Mouse (Mus musculus) thymus, postnatal 14 days (tissue): ENCODE measurements around the gene Gm17268.

Source experiments
- DNase-seq: peaks from one replicate; pipeline ENCODE4 v3.0.0; 2021

Gm17268 gene

GRCm38 (mm10) chr11:82023769-82024168 lies 14.6 kb downstream of the Gm17268 start:
- DNase-seq, result no peak

DNA sequence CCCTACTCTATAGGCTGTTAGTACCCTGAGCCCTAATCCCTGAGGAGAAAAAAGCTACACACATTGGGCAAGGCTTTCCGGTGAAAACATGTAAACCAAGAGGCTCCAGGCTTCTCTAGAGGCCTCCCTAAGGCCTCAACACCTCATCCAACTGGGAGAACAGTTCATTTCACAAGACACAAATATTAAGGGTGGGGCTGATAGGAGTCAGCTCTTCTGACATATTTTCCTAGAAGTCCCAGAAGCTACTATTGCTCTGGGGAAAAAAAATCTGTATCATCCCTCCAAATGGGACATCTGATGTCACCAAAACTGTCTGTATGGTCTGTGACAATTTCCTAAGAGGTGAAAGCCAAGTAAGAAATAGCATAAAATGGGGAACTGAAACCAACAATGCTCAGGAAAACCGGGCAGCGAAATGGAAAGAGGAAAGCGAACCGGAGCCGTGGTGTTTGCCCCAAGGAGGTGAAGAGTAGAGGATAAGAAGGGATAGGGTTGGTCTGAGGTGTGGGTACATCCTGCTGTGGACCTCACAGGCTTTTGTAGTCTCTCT lies 15.8 kb downstream of the Gm17268 start:
- DNase-seq, result no peak

GRCm38 (mm10) chr11:82021406-82021805 lies 17.0 kb downstream of the Gm17268 start:
- no peak for DNase-seq

GRCm38 (mm10) chr11:82019793-82020192 lies 18.6 kb downstream of the Gm17268 start:
- no peak for DNase-seq

- DNase-seq, result no peak
These were observed 19.0 kb downstream of the Gm17268 start for GRCm38 (mm10) chr11:82019389-82019788.

GRCm38 (mm10) chr11:82016181-82016780 lies 22.1 kb downstream of the Gm17268 start:
- no peak for DNase-seq

DNA sequence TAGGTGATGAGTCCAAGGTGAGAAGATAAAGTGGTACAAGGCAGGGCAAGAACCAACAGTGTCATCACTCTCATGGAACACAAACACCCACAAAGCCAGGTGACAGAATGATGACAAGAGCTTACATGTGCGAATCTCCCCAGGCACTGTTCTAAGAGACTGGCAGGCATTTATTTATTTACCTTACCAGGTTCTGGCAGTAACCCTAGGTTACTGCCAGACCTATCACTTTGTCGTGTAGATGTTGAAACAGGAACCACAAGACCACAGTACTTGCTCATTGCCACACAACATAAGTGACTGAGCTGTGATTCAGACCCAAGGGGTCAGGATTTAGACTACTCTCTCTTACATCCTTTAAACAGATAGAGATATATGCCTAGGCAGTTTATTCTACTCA lies 23.3 kb downstream of the Gm17268 start:
- no peak for DNase-seq

DNA sequence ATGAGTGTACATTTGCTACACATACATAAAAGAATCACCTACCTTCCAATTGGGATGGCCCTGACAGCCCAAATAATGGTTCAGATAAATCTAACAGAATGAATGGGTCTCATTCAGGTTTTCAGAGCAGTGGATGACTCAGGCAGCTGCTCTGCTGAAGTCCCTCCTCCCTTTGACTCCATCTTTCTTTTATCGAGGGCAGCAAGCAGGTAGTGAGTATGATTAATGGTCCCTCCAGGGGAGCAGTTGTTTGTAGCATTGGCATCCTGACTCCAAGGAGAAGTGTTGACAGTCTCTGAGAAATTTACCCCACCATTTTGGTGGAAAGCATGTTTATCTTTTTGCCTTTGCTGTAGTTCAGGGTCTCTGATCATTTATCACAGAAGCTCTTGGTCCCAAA lies 24.6 kb downstream of the Gm17268 start:
- DNase-seq, result no peak

DNA sequence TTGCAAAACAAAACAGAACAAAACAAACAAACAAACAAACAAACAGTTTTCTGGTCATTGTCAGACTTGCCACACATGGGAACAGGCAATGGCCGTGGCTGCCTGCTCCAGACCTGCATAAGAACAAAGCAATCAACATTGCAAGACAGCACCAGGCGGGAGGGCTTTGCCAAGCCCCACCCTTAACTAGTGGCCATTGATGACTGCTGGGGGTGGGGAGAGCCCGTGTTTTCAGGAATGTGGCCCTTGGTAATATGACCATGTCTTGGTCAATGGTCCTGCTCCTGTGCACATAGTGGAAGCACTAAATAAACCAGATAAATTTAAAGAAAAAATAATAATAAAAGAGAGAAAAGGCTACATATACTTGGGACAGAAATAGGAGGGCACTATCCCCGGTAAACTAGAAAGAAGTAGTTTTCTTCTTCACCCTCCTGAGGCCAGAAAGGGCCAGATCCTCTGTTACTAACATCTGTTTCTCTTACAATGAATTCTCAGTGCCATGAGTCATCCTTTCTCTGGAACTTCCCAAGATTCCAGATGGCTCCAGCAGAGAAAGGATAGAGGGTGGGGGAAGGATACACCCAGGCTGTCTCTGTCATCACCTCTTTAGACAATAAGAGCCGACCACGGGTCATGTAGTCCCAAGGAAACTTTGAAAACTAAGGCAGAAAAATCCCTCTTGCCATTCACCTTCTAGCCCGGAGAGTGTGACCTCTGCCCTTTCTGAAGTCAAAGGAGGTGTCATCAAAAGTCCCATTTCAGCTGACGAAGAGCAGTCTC lies 26.8 kb downstream of the Gm17268 start:
- DNase-seq, result no peak

- DNase-seq, result no peak
These were observed 28.2 kb downstream of the Gm17268 start for GRCm38 (mm10) chr11:82010115-82010514.

- no peak for DNase-seq
These were observed 31.5 kb downstream of the Gm17268 start for GRCm38 (mm10) chr11:82006796-82007423.

GRCm38 (mm10) chr11:82004810-82005209 lies 33.6 kb downstream of the Gm17268 start:
- no peak for DNase-seq

- no peak for DNase-seq
These were observed 37.8 kb downstream of the Gm17268 start for GRCm38 (mm10) chr11:82000581-82000980.

GRCm38 (mm10) chr11:81999469-81999868 lies 38.9 kb downstream of the Gm17268 start:
- DNase-seq, result no peak

DNA sequence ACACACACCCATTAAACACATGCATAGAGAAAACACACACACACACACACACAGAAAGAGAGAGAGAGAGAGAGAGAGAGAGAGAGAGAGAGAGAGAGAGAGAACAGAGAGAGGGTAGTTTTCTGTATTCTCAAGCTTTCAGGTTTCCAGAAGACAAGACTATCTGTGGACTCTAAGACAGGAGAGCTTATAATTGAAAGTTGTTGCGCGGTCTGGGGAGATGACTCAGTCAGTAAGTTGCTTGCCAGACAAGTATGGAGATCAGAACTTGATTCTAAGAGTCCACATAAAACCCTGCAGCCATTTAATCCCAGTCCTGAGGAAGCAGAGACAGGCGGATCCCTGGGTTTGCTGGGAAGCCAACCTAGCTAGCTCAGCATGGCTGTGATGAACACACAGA lies 39.7 kb downstream of the Gm17268 start:
- DNase-seq, result no peak

GRCm38 (mm10) chr11:81997085-81997484 lies 41.3 kb downstream of the Gm17268 start:
- no peak for DNase-seq

GRCm38 (mm10) chr11:81996172-81996841 lies 42.1 kb downstream of the Gm17268 start:
- DNase-seq, result peak; percentile 50

DNA sequence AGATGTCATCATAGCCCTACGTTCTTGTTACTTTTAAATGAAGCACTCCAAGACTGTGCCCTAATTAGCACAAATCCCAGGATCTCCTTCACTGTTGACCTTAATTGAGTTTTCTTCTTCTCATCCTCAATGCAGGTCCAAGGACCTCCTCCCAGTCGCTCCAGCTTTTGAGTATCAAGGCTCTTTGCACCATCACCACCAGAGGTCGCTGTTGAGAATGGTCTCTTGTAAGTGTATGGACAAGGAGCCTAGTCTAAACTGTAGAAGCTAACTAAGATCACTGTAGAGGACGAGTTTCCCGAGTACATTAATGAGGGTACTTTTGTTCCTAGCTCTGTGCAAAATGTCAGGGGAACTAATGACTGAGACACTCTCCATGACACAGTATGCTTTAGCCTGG lies 55.2 kb downstream of the Gm17268 start:
- peak; percentile 65 for DNase-seq

GRCm38 (mm10) chr11:81982191-81982590 lies 56.2 kb downstream of the Gm17268 start:
- DNase-seq, result no peak
